Mouse (Mus musculus) erythroblast, embryonic 14.5 days (primary cell): ENCODE results near the gene Cldn20. TPM values are rescaled to one million over a fixed set of nuclear protein-coding genes. Genes with fewer than 3 reads are reported as not detected.

Experiments used
- H3K27me3 ChIP-seq: 2 replicates; pipeline ENCODE4 v1.6.1; 2012; ENCODE audit warnings: inconsistent platforms; ENCODE audit not compliant: control insufficient read depth
- H3K36me3 ChIP-seq: 2 replicates; pipeline ENCODE4 v1.6.1; 2012; ENCODE audit warnings: mild to moderate bottlenecking, inconsistent platforms; ENCODE audit not compliant: control insufficient read depth
- H3K4me1 ChIP-seq: 2 replicates; pipeline ENCODE4 v1.6.1; 2012; ENCODE audit warnings: inconsistent platforms; ENCODE audit not compliant: control insufficient read depth
- H3K4me3 ChIP-seq: replicated peaks from 2 replicates; pipeline ENCODE3; 2012; ENCODE audit warnings: moderate library complexity, mild to moderate bottlenecking, inconsistent platforms
- H3K9me3 ChIP-seq: 2 replicates; pipeline ENCODE4 v1.6.1; 2012; ENCODE audit warnings: low read length, inconsistent platforms, mixed read lengths; ENCODE audit not compliant: control insufficient read depth
- GATA1 ChIP-seq: IDR thresholded peaks from 2 replicates; pipeline ENCODE4 v1.6.1; 2012; ENCODE audit warnings: low read length, inconsistent platforms, mixed read lengths
- TAL1 ChIP-seq: IDR thresholded peaks from 3 replicates; pipeline ENCODE4 v1.6.1; 2012; ENCODE audit warnings: low read length, inconsistent platforms, mixed read lengths
- polyA plus RNA-seq: library from polyadenylated mRNA; stranded (reverse); fragments of >175 nt; gene quantifications from 2 replicates; pipeline ENCODE4 v1.2.3, GENCODE M21; 2012

Gene Cldn20
- polyA plus RNA-seq, 1 experiment = not detected

DNA sequence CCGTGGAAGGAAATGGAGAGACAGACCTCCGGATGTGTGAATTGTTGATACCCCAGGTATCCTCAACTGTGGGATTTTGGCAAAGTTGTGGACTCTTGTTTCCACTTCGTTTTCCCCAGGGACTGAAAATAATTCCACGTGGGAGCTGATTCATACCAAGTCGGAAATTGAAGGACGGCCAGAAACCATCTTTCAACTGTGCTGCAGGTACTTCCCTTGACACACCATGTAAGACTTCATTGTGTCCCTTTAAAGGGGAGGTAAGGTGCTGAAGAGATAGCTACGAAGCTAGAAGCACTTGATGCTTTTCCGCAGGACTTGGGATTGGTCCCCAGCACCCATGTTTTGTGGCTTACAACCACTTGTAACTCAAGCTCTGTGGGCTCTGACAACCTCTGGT, 16.5 kb upstream of the Cldn20 start:
- Histone ChIP-seq H3K4me3 (no peak overlapping the region), H3K4me1 (peaks cover 6% of the 10 kb centered on the region), H3K27me3 (no peaks in the 10 kb centered on the region), H3K36me3 (peaks cover 20% of the 10 kb centered on the region), H3K9me3 (no peaks in the 10 kb centered on the region)
- TF ChIP-seq GATA1 (no peak), TAL1 (no peak)

DNA sequence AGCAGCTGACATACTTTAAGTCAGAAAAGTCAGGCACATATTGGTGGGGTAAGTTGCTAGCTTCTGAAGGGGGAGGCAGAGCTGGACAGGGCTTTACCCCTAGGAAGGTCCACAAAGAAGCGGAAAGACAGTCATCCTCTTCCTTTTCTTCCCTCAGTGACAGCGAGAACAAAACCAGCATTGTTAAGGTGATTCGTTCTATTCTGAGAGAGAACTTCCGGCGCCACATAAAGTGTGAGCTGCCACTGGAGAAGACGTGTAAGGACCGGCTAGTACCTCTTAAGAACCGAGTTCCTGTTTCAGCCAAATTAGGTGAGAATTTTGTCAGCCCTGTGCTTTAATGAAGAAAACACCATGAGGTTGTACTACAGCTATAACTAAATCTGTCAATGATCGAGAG, 15.9 kb upstream of the Cldn20 start:
- no peaks in the 10 kb centered on the region for H3K9me3 ChIP-seq
- peaks cover 10% of the 10 kb centered on the region for H3K4me1 ChIP-seq
- no peaks in the 10 kb centered on the region for H3K27me3 ChIP-seq
- no peak overlapping the region for H3K4me3 ChIP-seq
- peaks cover 20% of the 10 kb centered on the region for H3K36me3 ChIP-seq
- TF ChIP-seq GATA1 = no peak
- TF ChIP-seq TAL1 = no peak

DNA sequence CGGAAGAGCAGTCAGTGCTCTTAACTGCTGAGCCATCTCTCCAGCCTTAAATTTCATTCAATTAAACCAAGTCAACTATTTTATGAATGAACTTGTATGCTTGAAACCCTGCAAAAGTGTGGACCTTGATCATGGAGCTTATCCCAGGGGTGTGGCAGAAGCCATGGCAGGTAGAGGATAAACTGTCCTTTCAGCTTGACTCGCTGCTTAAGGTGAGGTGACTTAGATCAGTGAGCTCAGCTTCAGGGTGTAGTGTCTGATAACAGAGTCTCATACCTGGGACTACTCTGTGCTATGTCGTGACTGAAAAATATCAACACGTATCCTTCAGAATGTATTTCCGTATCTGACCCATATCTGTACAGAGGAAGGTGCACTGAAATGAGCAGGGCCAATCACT, 12.0 kb upstream of the Cldn20 start:
- Histone ChIP-seq H3K36me3 (peaks cover 27% of the 10 kb centered on the region), H3K4me1 (peaks cover 12% of the 10 kb centered on the region), H3K27me3 (no peaks in the 10 kb centered on the region), H3K4me3 (no peak overlapping the region), H3K9me3 (no peaks in the 10 kb centered on the region)
- TF ChIP-seq TAL1 (no peak), GATA1 (no peak)

DNA sequence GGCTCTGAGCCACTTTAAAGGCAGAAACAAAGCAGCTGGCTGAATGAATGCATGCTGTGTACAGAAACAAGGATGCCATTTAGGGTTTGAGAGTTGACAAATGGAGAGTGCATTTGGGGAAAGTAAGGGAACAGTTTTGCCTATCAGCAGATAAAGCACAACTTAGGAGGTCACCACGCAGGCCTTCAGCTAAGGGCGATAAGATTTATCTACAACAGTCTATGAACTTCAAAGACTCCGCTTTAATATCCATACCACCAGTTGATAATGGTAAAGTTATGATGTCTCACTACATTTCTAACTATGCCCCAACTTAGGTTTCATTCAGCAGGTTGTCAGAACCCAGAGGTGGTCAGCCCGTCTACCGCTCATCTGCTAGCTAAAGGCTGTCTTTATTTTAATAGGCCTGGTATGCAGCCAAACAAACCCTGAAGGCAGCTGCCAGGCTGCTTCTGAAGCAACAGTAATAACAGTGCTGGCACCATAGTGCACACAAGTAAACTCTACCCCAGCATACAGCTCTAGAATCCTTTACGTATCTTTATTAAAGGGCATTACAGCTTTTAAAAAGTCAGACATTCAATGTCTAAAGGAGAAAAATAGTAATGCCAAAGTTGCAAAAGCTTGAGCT, 4.4 kb upstream of the Cldn20 start:
- TF ChIP-seq TAL1 (no peak), GATA1 (no peak)
- H3K27me3 ChIP-seq = no peaks in the 10 kb centered on the region
- H3K4me3 ChIP-seq = peak overlapping the region; percentile 37
- H3K36me3 ChIP-seq = peaks cover 27% of the 10 kb centered on the region
- H3K9me3 ChIP-seq = no peaks in the 10 kb centered on the region
- peaks cover 41% of the 10 kb centered on the region for H3K4me1 ChIP-seq

DNA sequence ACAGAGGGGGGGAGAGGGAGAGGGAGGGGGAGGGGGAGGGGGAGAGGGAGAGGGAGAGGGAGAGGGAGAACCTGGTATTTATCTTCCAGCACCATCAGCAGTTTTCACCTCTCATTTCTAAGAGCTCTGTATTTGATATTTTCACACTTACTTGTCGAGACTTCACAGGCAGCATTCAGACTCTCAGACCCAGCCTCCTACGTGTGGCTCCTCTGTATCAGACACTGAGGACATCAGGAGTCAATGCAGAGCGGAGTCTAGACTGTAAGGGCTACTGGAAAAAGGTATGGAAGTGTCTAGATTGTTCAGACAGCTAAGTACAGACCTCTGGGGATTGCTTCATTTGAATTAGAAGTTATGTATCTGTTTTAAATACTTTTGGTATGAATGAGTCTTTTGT, 2.8 kb upstream of the Cldn20 start:
- peak overlapping the region; percentile 3 for H3K4me3 ChIP-seq
- no peaks in the 10 kb centered on the region for H3K27me3 ChIP-seq
- H3K36me3 ChIP-seq = peaks cover 28% of the 10 kb centered on the region
- peaks cover 41% of the 10 kb centered on the region for H3K4me1 ChIP-seq
- no peaks in the 10 kb centered on the region for H3K9me3 ChIP-seq
- no peak for TF ChIP-seq GATA1
- no peak for TF ChIP-seq TAL1

DNA sequence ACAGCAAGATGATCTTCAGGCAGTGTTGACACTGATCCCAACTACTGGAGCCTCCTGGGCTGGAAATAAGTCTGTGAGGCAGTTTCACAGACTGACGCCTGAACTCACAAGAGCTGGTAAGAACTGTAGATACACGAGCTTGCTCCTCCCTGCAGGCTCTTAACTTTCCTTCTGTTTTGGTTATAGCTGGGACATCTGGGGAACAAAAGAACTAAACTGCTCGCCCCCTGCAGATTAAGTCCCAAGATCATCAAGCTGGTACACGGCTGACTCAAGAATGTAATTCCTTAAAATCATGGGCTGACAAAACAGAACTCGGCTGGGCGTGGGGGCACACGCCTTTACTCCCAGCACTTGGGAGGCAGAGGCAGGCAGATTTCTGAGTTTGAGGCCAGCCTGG, 1.8 kb upstream of the Cldn20 start:
- no peak overlapping the region for H3K4me3 ChIP-seq
- H3K27me3 ChIP-seq = no peaks in the 10 kb centered on the region
- TF ChIP-seq TAL1 (no peak), GATA1 (no peak)
- no peaks in the 10 kb centered on the region for H3K9me3 ChIP-seq
- peaks cover 29% of the 10 kb centered on the region for H3K36me3 ChIP-seq
- peaks cover 41% of the 10 kb centered on the region for H3K4me1 ChIP-seq

DNA sequence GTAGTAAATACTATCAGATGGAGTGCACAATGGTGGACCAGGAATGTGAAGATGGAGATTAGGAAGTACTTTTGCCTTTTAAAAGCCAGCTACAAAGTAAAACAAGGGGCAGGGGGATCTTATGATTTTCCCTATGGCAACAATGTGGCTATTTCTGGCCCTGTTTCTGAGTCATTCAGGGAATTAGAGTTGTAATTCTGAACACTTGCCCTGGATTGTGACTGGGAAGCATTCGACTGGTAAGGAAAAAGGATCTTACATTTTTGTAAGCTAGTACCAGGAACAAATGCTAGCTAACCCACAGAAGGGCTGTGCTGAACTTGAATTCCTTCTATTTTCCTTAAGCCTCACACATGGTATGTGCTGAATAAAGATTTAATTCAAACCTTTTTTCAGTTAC, 713 bp upstream of the Cldn20 start:
- no peaks in the 10 kb centered on the region for H3K9me3 ChIP-seq
- H3K4me3 ChIP-seq = no peak overlapping the region
- TF ChIP-seq GATA1 = no peak
- TF ChIP-seq TAL1 = no peak
- H3K4me1 ChIP-seq = peaks cover 35% of the 10 kb centered on the region
- H3K27me3 ChIP-seq = no peaks in the 10 kb centered on the region
- H3K36me3 ChIP-seq = peaks cover 23% of the 10 kb centered on the region

DNA sequence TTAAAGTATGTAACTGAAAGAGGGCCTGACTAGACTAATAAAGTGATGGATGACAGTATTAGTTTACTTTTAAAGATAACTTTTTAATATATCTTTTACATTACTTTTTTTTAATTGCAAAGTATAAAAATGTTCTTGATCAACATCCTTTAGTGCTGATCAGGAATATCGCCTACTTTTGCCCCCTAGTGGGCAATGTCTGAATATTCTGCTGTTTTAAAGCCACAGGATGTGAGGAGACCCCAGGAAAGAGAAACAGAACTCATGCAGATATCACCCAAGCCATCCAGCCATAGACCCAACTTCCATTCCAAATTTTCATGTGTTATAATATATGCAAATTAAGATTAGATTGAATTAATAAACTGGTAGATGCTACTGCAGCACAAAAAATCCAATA, 1.1 kb downstream of the Cldn20 start:
- Histone ChIP-seq H3K4me3 (no peak overlapping the region), H3K27me3 (no peaks in the 10 kb centered on the region), H3K36me3 (peaks cover 21% of the 10 kb centered on the region), H3K9me3 (no peaks in the 10 kb centered on the region), H3K4me1 (peaks cover 18% of the 10 kb centered on the region)
- no peak for TF ChIP-seq TAL1
- no peak for TF ChIP-seq GATA1

DNA sequence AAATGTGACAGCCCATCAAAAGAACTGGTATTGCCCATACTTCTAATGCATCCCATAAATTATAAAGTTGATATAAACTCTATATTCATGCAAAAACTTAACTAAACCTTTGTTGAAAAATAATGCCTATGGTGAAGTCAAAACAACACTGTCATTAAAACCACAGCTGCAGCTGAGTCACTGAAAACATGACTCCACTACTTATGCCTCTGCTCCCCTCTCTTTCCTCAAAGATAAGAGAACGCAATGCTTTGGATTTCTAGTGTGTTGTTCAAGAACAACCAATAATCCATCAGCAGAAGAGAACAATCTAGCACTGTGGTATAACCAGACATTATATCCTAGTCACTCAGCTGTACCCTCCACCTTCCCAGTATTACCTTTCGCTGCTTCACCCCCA, 8.0 kb downstream of the Cldn20 start:
- Histone ChIP-seq H3K27me3 (no peaks in the 10 kb centered on the region), H3K4me3 (no peak overlapping the region), H3K36me3 (peaks cover 28% of the 10 kb centered on the region), H3K4me1 (no peaks in the 10 kb centered on the region), H3K9me3 (no peaks in the 10 kb centered on the region)
- TF ChIP-seq TAL1 (no peak), GATA1 (no peak)

DNA sequence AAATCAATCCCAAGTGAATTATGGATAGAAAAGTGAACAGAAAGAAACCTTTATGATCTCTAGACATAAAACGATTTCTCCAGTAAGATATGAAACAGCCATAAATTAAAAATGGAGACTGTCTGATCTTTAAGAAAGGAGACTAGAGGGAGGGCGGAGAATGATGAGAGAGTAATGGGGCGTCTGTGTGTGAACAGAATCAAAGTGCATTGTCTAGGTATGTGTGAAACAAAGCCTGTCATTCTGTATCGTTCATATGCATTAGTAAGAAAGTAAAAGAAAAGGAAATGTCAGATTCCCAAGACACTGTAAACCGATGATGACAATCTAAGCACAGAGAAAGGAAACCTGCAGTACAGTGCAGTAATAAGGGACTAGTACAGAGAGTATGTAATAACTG, 8.7 kb downstream of the Cldn20 start:
- H3K36me3 ChIP-seq = peaks cover 26% of the 10 kb centered on the region

More for the DNA sequence above, 8.7 kb downstream of the Cldn20 start:
- Histone ChIP-seq H3K4me1 (no peaks in the 10 kb centered on the region), H3K4me3 (no peak overlapping the region), H3K9me3 (no peaks in the 10 kb centered on the region), H3K27me3 (no peaks in the 10 kb centered on the region)
- TF ChIP-seq GATA1 (no peak), TAL1 (no peak)
